Mouse (Mus musculus): Measurements from ENCODE around the gene Cysrt1. TPM values are rescaled to one million over a fixed set of nuclear protein-coding genes. Genes with fewer than 3 reads are reported as not detected.

Cysrt1 gene
- polyA plus RNA-seq, 1 experiment from 2014 or later = not detected

DNA sequence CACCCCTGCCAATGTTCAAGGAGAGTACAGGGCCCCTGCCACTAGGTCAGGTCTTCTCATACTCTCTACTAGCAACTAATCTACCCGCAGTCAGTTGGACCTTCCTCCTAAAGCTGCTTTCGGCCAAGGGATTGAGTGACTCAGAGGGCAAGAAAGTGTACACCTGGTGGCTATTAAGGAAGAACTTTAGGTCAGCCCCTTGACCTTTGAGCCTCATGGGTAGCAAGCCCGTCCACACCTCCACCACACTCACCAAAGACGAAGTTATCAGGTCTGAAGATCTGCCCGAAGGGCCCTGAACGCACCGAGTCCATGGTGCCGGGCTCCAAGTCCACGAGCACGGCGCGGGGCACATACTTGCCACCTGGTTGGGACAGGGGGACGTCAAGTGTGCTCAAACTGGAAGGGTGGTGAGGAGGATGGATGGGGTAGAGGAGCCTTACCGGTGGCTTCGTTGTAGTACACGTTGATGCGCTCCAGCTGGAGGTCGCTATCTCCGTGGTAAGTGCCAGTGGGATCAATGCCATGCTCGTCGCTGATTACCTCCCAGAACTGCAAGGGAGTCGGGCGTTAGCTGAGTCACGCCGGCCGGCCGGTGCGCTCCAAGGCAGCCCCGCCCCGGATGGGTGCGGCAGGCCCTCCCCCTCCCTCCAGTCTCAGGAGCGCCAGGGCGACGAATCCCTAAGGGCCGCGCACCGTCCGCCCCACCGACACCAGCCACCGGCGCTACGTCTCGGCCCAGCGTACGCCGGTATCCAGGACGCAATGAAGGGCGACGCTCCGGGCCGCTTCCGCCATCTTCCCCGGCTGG lies 18.4 kb downstream of the Cysrt1 start:
- Histone ChIP-seq H3K4me3 (peak overlapping the region; percentile 65), H3K9me3 (no peaks in the 10 kb centered on the region), H3K4me1 (peaks cover 11% of the 10 kb centered on the region), H3K27me3 (no peaks in the 10 kb centered on the region), H3K27ac (peak overlapping the region; percentile 77), H3K9ac (peak overlapping the region; percentile 73), H3K4me2 (replicated peaks) (peak overlapping the region; percentile 78), H3K36me3 (peaks cover 10% of the 10 kb centered on the region; the same call in 1 of the 2 replicates)
- ATAC-seq (ENCODE audit: insufficient number of reproducible peaks, insufficient read depth, low FRiP score, low TSS enrichment) = peak; percentile 8
- WGBS = under 1% methylated on average over 53 of the region's 53 CpGs

DNA sequence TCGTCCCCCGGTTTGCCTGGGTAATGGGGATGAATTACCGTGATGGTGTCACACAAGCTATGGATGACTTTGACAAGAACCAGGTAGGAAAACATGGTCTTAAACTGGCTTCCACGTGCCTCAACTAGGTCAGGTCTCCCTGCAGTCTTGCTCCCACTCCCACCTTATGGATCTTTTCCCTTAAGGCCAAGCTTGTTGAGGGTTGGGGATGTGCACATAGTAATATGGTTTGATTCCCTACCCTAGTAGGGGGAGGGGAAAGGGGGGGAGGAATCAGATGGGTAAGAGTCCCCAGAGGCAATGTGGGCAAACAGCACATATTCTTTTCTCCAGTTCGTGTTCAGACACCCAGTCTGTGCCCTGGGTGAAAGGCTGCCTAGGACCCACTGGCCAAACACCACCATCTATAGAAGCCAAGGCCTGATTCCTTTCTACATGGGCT lies 20.9 kb downstream of the Cysrt1 start:
- H3K27ac ChIP-seq = no peak overlapping the region
- H3K27me3 ChIP-seq = no peaks in the 10 kb centered on the region
- no peak overlapping the region for H3K4me2 ChIP-seq (replicated peaks)
- peaks cover 11% of the 10 kb centered on the region for H3K4me1 ChIP-seq
- 69% methylated on average over 5 of the region's 5 CpGs for WGBS
- no peak overlapping the region for H3K4me3 ChIP-seq
- ATAC-seq (ENCODE audit: insufficient number of reproducible peaks, insufficient read depth, low FRiP score, low TSS enrichment) = no peak
- no peaks in the 10 kb centered on the region for H3K9me3 ChIP-seq
- peaks cover 10% of the 10 kb centered on the region; the same call in 1 of the 2 replicates for H3K36me3 ChIP-seq
- no peak overlapping the region for H3K9ac ChIP-seq

DNA sequence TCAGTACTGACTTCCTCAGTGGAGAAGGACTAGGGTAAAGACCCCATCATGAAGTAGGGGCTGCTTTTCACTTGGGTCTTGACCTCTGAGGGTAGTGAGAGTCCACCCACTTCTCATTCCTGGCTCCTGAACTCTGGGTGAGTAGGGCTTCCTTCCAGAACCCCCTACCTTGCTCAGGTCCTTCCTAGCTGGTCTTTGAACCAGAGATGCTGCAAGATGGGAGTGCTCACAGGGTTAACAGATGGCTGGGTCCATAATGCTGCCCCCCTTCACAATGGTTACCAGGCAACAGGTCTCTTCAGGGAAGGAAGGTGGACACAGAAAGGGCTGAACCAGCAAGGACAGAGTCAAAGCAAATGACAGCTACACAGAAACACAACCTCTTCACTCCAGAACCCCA lies 23.8 kb downstream of the Cysrt1 start, which contains the start of gene Fam166a:
Gene Fam166a, plus strand, starts transcription at position 301 of the 400 bp plus-strand sequence.
- no peak within 1 kb of the TSS for H3K27ac ChIP-seq
- H3K4me1 ChIP-seq = peaks cover 4% of the 10 kb centered on the region
- H3K4me3 ChIP-seq = no peak within 1 kb of the TSS
- no peak for ATAC-seq (ENCODE audit: insufficient number of reproducible peaks, insufficient read depth, low FRiP score, low TSS enrichment)
- H3K4me2 ChIP-seq (replicated peaks) = no peak within 1 kb of the TSS
- H3K36me3 ChIP-seq = peaks cover 10% of the 10 kb centered on the region; the same call in 1 of the 2 replicates
- no peaks in the 10 kb centered on the region for H3K27me3 ChIP-seq
- H3K9ac ChIP-seq = no peak within 1 kb of the TSS
- no peaks in the 10 kb centered on the region for H3K9me3 ChIP-seq

DNA sequence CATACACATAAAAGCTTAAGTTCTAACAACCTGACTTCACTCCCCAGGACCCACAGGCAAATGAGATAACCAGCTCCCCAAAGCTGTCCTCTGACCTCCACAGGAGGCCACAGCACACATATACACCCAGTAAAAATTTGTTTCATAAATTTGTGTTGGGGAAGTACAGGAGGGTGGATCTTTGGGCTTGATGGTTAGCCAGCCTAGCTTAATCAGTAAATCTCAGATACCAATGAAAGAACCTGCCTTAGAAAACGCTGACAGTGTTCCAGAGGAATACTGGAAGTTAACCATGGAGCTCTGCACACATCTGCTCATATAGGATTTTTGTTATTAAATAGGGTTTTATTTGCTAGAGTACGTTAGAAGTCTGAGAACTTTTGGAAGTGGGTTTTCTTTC lies 24.6 kb downstream of the Cysrt1 start:
- no peak for ATAC-seq (ENCODE audit: insufficient number of reproducible peaks, insufficient read depth, low FRiP score, low TSS enrichment)
- Histone ChIP-seq H3K9me3 (no peaks in the 10 kb centered on the region), H3K4me2 (replicated peaks) (no peak overlapping the region), H3K36me3 (peaks cover 10% of the 10 kb centered on the region; the same call in 1 of the 2 replicates), H3K4me3 (no peak overlapping the region), H3K27me3 (no peaks in the 10 kb centered on the region), H3K9ac (no peak overlapping the region), H3K4me1 (no peaks in the 10 kb centered on the region), H3K27ac (no peak overlapping the region)
- 59% methylated on average over 2 of the region's 2 CpGs for WGBS

DNA sequence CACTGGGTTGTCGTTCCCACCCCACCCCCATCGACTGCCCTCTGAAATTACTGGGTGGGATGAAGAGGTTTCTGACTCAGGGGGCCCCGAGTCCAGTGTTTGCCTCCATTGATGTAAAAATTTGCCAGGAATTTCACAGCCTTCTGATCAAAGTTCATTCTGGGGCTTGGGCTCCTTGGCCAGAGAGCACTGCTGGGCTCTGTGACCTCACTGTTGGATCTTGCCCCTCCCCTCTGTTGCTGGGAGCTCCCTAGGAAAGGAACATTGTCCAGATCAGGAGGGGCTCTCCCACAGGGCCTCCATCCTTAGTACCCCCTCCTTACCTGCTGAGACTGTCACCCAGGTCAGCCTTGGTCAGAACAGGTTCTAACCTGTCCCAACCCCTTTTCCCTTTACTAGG lies 27.8 kb downstream of the Cysrt1 start, which contains the start of gene Stpg3:
Gene Stpg3, minus strand, starts transcription at position 194 of the 400 bp plus-strand sequence.
- Histone ChIP-seq H3K4me2 (replicated peaks) (no peak within 1 kb of the TSS), H3K9me3 (no peaks in the 10 kb centered on the region), H3K27ac (no peak within 1 kb of the TSS), H3K4me3 (no peak within 1 kb of the TSS), H3K9ac (no peak within 1 kb of the TSS), H3K4me1 (peaks cover 11% of the 10 kb centered on the region), H3K27me3 (no peaks in the 10 kb centered on the region), H3K36me3 (no peaks in the 10 kb centered on the region)
- no peak for ATAC-seq (ENCODE audit: insufficient number of reproducible peaks, insufficient read depth, low FRiP score, low TSS enrichment)
- WGBS = 76% methylated on average over 3 of the region's 3 CpGs

DNA sequence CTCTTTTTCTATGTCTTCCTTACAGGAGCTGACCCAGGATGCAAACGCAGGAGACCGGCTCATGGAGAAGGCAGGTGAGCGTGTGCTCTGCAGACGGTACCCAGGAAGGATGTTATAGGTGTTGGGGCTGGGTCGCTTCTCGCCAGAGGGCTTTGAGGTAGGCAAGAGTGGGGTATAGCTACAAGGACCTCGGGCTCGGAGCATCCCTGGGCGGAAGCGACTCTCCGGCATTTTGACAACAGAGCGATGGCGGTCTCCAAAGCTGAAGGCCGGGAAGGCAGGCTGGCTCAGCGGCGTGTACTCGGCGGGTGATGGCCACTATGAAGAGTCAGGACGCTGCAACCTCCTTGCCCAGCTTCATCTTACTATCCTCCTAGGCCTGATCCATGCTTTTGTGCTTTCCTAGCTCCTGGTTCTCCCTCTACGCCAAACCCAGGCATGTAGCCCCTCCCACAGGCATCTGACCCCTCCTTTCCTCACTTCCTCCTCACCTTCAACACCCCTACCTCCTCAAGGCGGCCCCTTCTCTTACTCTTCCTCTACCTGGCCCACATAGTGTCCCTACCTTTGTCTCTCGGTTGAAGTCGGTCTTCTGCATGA lies 28.9 kb downstream of the Cysrt1 start:
- 59% methylated on average over 23 of the region's 23 CpGs for WGBS
- no peak for ATAC-seq (ENCODE audit: insufficient number of reproducible peaks, insufficient read depth, low FRiP score, low TSS enrichment)
- Histone ChIP-seq H3K4me2 (replicated peaks) (no peak overlapping the region), H3K9ac (no peak overlapping the region), H3K36me3 (no peaks in the 10 kb centered on the region), H3K4me3 (no peak overlapping the region), H3K9me3 (no peaks in the 10 kb centered on the region), H3K27ac (no peak overlapping the region), H3K27me3 (no peaks in the 10 kb centered on the region), H3K4me1 (peaks cover 11% of the 10 kb centered on the region)

DNA sequence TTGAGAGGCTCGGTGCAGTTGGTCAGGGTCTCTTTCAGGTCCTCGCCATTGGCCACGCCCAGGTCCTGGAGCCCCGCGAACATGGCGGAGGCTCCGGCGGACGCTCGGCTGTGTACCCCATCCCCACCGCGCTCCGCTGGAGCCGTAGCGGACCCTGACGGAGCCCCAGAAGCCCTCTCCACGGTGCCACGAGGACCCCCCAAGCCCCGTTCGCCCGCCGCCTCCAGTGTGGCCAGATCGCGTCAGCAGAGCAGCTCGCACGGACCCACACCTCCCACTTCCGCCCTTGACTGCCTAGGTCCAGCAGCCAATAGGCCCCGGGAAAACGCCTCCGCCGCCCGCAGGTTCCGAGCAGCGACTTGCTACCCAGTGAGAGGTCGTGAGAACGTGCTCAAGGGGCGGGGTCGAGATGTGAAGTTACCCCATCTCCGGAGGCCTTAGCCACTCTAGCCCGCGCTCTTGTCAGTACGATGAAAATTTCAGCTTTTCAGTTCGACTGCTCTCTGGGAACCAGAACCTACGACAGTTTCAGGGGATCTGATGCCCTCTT lies 31.1 kb downstream of the Cysrt1 start, which contains the start of gene Nelfb:
Gene Nelfb, minus strand, starts transcription at position 369 of the 550 bp plus-strand sequence.
- under 1% methylated on average over 44 of the region's 44 CpGs for WGBS
- H3K4me2 ChIP-seq (replicated peaks) = peak within 1 kb of the TSS; percentile 92
- H3K9me3 ChIP-seq = no peaks in the 10 kb centered on the region

DNA sequence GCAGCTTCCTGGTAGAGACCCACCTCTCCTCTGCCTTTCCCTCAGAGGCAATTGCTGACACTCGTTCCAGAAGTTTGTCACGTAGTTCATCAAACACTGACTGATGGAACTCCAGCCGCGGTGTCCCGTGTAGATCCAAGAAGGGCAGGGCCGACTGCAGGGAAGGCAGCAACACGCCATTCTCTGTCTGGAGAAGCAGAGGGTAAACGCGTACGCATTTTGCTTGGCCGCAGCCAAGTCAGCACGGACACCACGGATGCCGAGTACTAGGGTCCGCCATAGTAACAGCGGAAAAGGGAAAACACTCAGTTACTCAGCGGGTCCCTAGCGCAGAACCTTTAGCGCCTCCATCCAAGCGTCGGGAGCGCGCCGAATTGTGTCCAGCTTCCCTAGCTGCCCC lies 31.6 kb downstream of the Cysrt1 start:
- H3K4me2 ChIP-seq (replicated peaks) = peak overlapping the region; percentile 92
- peak overlapping the region; percentile 86 for H3K4me3 ChIP-seq
- peak overlapping the region; percentile 87 for H3K27ac ChIP-seq
- peak; percentile 17; the same call in 1 of the 2 replicates for ATAC-seq (ENCODE audit: insufficient number of reproducible peaks, insufficient read depth, low FRiP score, low TSS enrichment)
- H3K9me3 ChIP-seq = no peaks in the 10 kb centered on the region
- H3K27me3 ChIP-seq = no peaks in the 10 kb centered on the region
- peak overlapping the region; percentile 85 for H3K9ac ChIP-seq
- H3K36me3 ChIP-seq = peaks cover 23% of the 10 kb centered on the region
- under 1% methylated on average over 24 of the region's 24 CpGs for WGBS
- H3K4me1 ChIP-seq = peaks cover 11% of the 10 kb centered on the region

More for the DNA sequence above, 31.1 kb downstream of the Cysrt1 start, which contains the start of gene Nelfb:
- Histone ChIP-seq H3K27ac (peak within 1 kb of the TSS; percentile 87), H3K9ac (peak within 1 kb of the TSS; percentile 85), H3K27me3 (no peaks in the 10 kb centered on the region), H3K4me1 (peaks cover 11% of the 10 kb centered on the region), H3K4me3 (peak within 1 kb of the TSS; percentile 86), H3K36me3 (peaks cover 18% of the 10 kb centered on the region)
- peak; percentile 81 for ATAC-seq (ENCODE audit: insufficient number of reproducible peaks, insufficient read depth, low FRiP score, low TSS enrichment)

DNA sequence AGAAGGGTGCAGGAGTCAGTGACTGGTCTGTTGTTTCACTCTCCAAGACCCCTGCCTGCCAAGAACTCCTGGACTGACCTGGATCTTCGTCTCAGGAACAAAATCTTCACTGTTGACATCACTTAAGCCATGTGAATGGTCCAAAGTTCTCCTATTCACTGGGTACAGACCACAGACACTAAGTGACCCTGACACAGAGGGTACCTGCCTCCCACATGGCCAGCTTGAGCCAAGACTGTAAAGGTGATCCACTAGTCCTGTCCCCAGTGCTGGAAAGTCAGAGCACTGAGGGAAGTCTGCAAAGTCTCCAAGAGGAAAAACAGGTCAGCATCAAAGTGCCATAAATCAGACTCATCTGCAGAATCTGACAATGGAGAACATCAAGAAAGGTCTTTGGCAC lies 34.7 kb downstream of the Cysrt1 start:
- Histone ChIP-seq H3K4me3 (no peak overlapping the region), H3K4me1 (peaks cover 11% of the 10 kb centered on the region), H3K4me2 (replicated peaks) (no peak overlapping the region), H3K27ac (no peak overlapping the region), H3K36me3 (peaks cover 52% of the 10 kb centered on the region), H3K9ac (no peak overlapping the region), H3K9me3 (no peaks in the 10 kb centered on the region), H3K27me3 (no peaks in the 10 kb centered on the region)
- 74% methylated on average over 1 of the region's 1 CpGs for WGBS
- no peak for ATAC-seq (ENCODE audit: insufficient number of reproducible peaks, insufficient read depth, low FRiP score, low TSS enrichment)

DNA sequence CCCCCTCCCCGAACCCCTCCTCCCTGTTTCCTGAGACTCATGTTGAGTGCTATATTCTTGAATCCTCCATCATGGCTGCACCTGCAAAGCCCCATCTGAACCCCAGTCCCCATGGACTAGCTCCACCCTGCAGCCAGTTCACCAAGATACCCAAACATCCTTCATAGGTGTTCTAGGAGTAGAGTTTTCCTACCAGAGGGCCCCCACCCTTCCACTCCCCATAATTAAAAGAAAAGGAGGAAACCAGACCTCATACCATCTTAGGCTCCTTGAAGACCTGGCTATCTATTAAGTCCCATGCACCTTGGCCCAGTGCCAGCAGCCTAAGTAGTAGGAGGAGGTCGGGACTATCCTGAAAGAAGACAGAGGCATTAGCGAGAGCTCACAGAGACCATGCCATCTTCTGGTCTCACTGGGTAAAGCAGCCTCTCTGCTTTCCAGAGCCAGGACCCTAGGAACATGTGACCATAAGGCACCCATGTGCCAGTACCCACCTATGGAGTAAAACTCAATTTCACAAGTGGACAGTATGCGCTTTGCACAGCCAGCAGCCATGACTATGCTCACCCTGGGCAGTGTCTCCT lies 38.5 kb downstream of the Cysrt1 start:
- Histone ChIP-seq H3K4me2 (replicated peaks) (no peak overlapping the region), H3K4me1 (no peaks in the 10 kb centered on the region), H3K4me3 (no peak overlapping the region), H3K27me3 (no peaks in the 10 kb centered on the region), H3K9ac (no peak overlapping the region), H3K27ac (no peak overlapping the region), H3K36me3 (peaks cover 88% of the 10 kb centered on the region), H3K9me3 (no peaks in the 10 kb centered on the region)
- no peak for ATAC-seq (ENCODE audit: insufficient number of reproducible peaks, insufficient read depth, low FRiP score, low TSS enrichment)
- WGBS = 65% methylated on average over 4 of the region's 4 CpGs

DNA sequence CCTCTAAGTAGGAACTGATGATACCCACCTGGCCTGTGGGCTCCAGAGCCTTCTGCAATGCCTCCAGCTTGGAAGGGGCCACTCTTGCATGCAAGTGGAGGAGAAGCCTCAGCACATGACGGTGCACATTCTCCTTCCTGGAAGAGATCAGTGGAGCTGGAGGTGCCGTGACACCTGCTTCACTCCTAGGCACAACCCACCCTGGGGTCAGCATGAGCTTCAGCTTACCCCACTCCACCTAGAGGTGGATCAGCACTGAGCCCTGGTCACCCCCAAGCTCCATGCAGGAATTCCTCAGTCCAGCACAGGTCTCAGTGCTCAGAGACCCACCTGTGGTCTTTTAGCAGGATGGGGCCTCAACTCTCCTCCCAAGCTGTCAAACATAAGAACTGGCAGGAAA lies 41.6 kb downstream of the Cysrt1 start:
- Histone ChIP-seq H3K4me1 (peaks cover 10% of the 10 kb centered on the region; the same call in 1 of the 2 replicates), H3K9me3 (no peaks in the 10 kb centered on the region), H3K27me3 (peaks cover 19% of the 10 kb centered on the region), H3K27ac (no peak overlapping the region), H3K4me2 (replicated peaks) (no peak overlapping the region), H3K4me3 (no peak overlapping the region), H3K36me3 (peaks cover 65% of the 10 kb centered on the region), H3K9ac (no peak overlapping the region)
- WGBS = 87% methylated on average over 2 of the region's 2 CpGs
- no peak for ATAC-seq (ENCODE audit: insufficient number of reproducible peaks, insufficient read depth, low FRiP score, low TSS enrichment)

All from embryonic facial prominence, embryonic 12.5 days (tissue).